Mouse (Mus musculus) kidney, embryonic 16.5 days (tissue): Measurements from ENCODE around the gene Gjc3. TPM values are rescaled to one million over a fixed set of nuclear protein-coding genes. Genes with fewer than 3 reads are reported as not detected.

ENCODE experiments used
- ATAC-seq: fragments of 200-750 bp; cut with Nextera tagmentation; 2 replicates; pipeline ENCODE4 v1.8.0; 2017; ENCODE audit warnings: moderate TSS enrichment; ENCODE audit not compliant: low FRiP score, low TSS enrichment
- H3K27ac ChIP-seq: fragments of 300-500 bp; sonication (generic); 2 replicates; pipeline ENCODE4 v1.5.1; 2014; ENCODE audit warnings: low read length
- H3K27me3 ChIP-seq: fragments of 300-500 bp; sonication (generic); 2 replicates; pipeline ENCODE4 v1.6.1; 2014; ENCODE audit warnings: low read length, control low read depth, mixed read lengths; ENCODE audit not compliant: insufficient read depth
- H3K36me3 ChIP-seq: fragments of 300-500 bp; sonication (generic); 2 replicates; pipeline ENCODE4 v1.6.1; 2014; ENCODE audit warnings: low read length, control low read depth, mixed read lengths; ENCODE audit not compliant: insufficient read depth
- H3K4me1 ChIP-seq: fragments of 300-500 bp; sonication (generic); 2 replicates; pipeline ENCODE4 v1.6.1; 2014; ENCODE audit warnings: low read length, control low read depth, mixed read lengths; ENCODE audit not compliant: insufficient read depth
- H3K4me2 ChIP-seq: fragments of 300-500 bp; sonication (generic); replicated peaks from 2 replicates; pipeline ENCODE4 v1.6.1; 2014; ENCODE audit warnings: low read depth, low read length
- H3K4me3 ChIP-seq: fragments of 300-500 bp; sonication (generic); 2 replicates; pipeline ENCODE4 v1.5.1; 2014; ENCODE audit warnings: mild to moderate bottlenecking, low read length
- H3K9ac ChIP-seq: fragments of 300-500 bp; sonication (generic); replicated peaks from 2 replicates; pipeline ENCODE4 v1.6.1; 2014; ENCODE audit warnings: low read length
- H3K9me3 ChIP-seq: fragments of 300-500 bp; sonication (generic); 2 replicates; pipeline ENCODE4 v1.6.1; 2016; ENCODE audit warnings: low read length, control low read depth
- WGBS: fragments of 180-500 bp; shearing (Covaris S2); extraction: QIAGEN DNeasy Blood & Tissue Kit; methylation state at CpG from one replicate; pipeline ENCODE4 v1.1.7; 2014; 5-methylcytosine and 5-hydroxymethylcytosine counted together
- polyA plus RNA-seq: library from polyadenylated mRNA; unstranded; fragments of >200 nt; fragmentation: Nextera tagmentation; extraction: Ambion mirVana; gene quantifications from 2 replicates; pipeline ENCODE4 v1.2.1, GENCODE M21; 2015

The Gjc3 gene
- 0.04 TPM in 1 of 2 replicates, not detected in the other for polyA plus RNA-seq

- 83% methylated on average over 8 of the region's 8 CpGs for WGBS
- Histone ChIP-seq H3K27ac (no peak within 1 kb of the TSS), H3K9ac (no peak within 1 kb of the TSS), H3K27me3 (no peaks in the 10 kb centered on the region), H3K4me1 (no peaks in the 10 kb centered on the region), H3K4me2 (no peak within 1 kb of the TSS), H3K4me3 (no peak within 1 kb of the TSS), H3K36me3 (no peaks in the 10 kb centered on the region), H3K9me3 (no peaks in the 10 kb centered on the region)
- no peak for ATAC-seq
Observed at GRCm38 (mm10) chr5:137962945-137963344, at the start of gene Gjc3. TSS of gene Gjc3 (minus strand) at chr5:137963098.

- Histone ChIP-seq H3K4me1 (no peaks in the 10 kb centered on the region), H3K27ac (no peak overlapping the region), H3K4me2 (no peak overlapping the region), H3K27me3 (no peaks in the 10 kb centered on the region), H3K4me3 (no peak overlapping the region), H3K9ac (no peak overlapping the region), H3K36me3 (no peaks in the 10 kb centered on the region), H3K9me3 (0 out of 2 replicates have a peak, but pooled peaks cover 6% of the 10 kb centered on the region)
- ATAC-seq: no peak
- WGBS: 85% methylated on average over 5 of the region's 5 CpGs
Observed at GRCm38 (mm10) chr5:138012382-138012781, 49.5 kb upstream of the Gjc3 start.

- Histone ChIP-seq H3K9me3 (0 out of 2 replicates have a peak, but pooled peaks cover 6% of the 10 kb centered on the region), H3K36me3 (no peaks in the 10 kb centered on the region), H3K4me2 (no peak overlapping the region), H3K27me3 (no peaks in the 10 kb centered on the region), H3K4me3 (no peak overlapping the region), H3K4me1 (no peaks in the 10 kb centered on the region), H3K9ac (no peak overlapping the region), H3K27ac (no peak overlapping the region)
- ATAC-seq: no peak
- 86% methylated on average over 5 of the region's 5 CpGs for WGBS
Observed at GRCm38 (mm10) chr5:138009437-138009836, 46.5 kb upstream of the Gjc3 start.

GRCm38 (mm10) chr5:137986351-137986750, 23.5 kb upstream of the Gjc3 start:
- Histone ChIP-seq H3K27me3 (no peaks in the 10 kb centered on the region), H3K36me3 (no peaks in the 10 kb centered on the region), H3K27ac (no peak overlapping the region), H3K9ac (no peak overlapping the region), H3K4me1 (no peaks in the 10 kb centered on the region), H3K4me2 (no peak overlapping the region), H3K9me3 (0 out of 2 replicates have a peak, but pooled peaks cover 2% of the 10 kb centered on the region), H3K4me3 (no peak overlapping the region)
- WGBS: 82% methylated on average over 1 of the region's 1 CpGs
- no peak for ATAC-seq

GRCm38 (mm10) chr5:137981300-137981699, 18.4 kb upstream of the Gjc3 start, which contains the start of gene Azgp1:
TSS of gene Azgp1 (plus strand) at chr5:137981520.
- Histone ChIP-seq H3K4me3 (no peak within 1 kb of the TSS), H3K4me2 (no peak within 1 kb of the TSS), H3K36me3 (no peaks in the 10 kb centered on the region), H3K27ac (no peak within 1 kb of the TSS), H3K27me3 (no peaks in the 10 kb centered on the region; the same call in 1 of the 2 replicates), H3K9ac (no peak within 1 kb of the TSS), H3K4me1 (no peaks in the 10 kb centered on the region), H3K9me3 (no peaks in the 10 kb centered on the region)
- no peak for ATAC-seq
- 64% methylated on average over 4 of the region's 4 CpGs for WGBS

- 85% methylated on average over 2 of the region's 2 CpGs for WGBS
- no peak overlapping the region for H3K4me2 ChIP-seq
- no peaks in the 10 kb centered on the region for H3K9me3 ChIP-seq
- H3K4me3 ChIP-seq: no peak overlapping the region
- no peak overlapping the region for H3K9ac ChIP-seq
- no peak for ATAC-seq
- H3K36me3 ChIP-seq: no peaks in the 10 kb centered on the region
- no peak overlapping the region for H3K27ac ChIP-seq
- H3K27me3 ChIP-seq: no peaks in the 10 kb centered on the region; the same call in 1 of the 2 replicates
- H3K4me1 ChIP-seq: no peaks in the 10 kb centered on the region
Observed at GRCm38 (mm10) chr5:137979081-137979480, 16.2 kb upstream of the Gjc3 start.

- H3K4me1 ChIP-seq: no peaks in the 10 kb centered on the region
- no peak for ATAC-seq
- H3K9me3 ChIP-seq: no peaks in the 10 kb centered on the region
- H3K9ac ChIP-seq: no peak overlapping the region
- H3K36me3 ChIP-seq: no peaks in the 10 kb centered on the region
- H3K4me2 ChIP-seq: no peak overlapping the region
- no peak overlapping the region for H3K27ac ChIP-seq
- WGBS: 44% methylated on average over 1 of the region's 1 CpGs
- no peaks in the 10 kb centered on the region; the same call in 1 of the 2 replicates for H3K27me3 ChIP-seq
- no peak overlapping the region for H3K4me3 ChIP-seq
Observed at GRCm38 (mm10) chr5:137977291-137977690, 14.4 kb upstream of the Gjc3 start.

GRCm38 (mm10) chr5:137975434-137975833, 12.5 kb upstream of the Gjc3 start:
- Histone ChIP-seq H3K4me3 (no peak overlapping the region), H3K27me3 (no peaks in the 10 kb centered on the region; the same call in 1 of the 2 replicates), H3K27ac (no peak overlapping the region), H3K4me2 (no peak overlapping the region), H3K36me3 (no peaks in the 10 kb centered on the region), H3K4me1 (no peaks in the 10 kb centered on the region), H3K9me3 (no peaks in the 10 kb centered on the region), H3K9ac (no peak overlapping the region)
- WGBS: 50% methylated on average over 1 of the region's 1 CpGs
- ATAC-seq: no peak

- Histone ChIP-seq H3K27me3 (no peaks in the 10 kb centered on the region; the same call in 1 of the 2 replicates), H3K27ac (no peak overlapping the region), H3K9me3 (no peaks in the 10 kb centered on the region), H3K9ac (no peak overlapping the region), H3K36me3 (no peaks in the 10 kb centered on the region), H3K4me1 (no peaks in the 10 kb centered on the region), H3K4me2 (no peak overlapping the region), H3K4me3 (no peak overlapping the region)
- ATAC-seq: no peak
- 65% methylated on average over 3 of the region's 3 CpGs for WGBS
Observed at GRCm38 (mm10) chr5:137974724-137975123, 11.8 kb upstream of the Gjc3 start.

GRCm38 (mm10) chr5:137973738-137974137, 10.8 kb upstream of the Gjc3 start:
- no peaks in the 10 kb centered on the region for H3K36me3 ChIP-seq
- no peak for ATAC-seq
- WGBS: 54% methylated on average over 3 of the region's 3 CpGs
- no peak overlapping the region for H3K4me3 ChIP-seq
- no peaks in the 10 kb centered on the region; the same call in 1 of the 2 replicates for H3K27me3 ChIP-seq
- no peaks in the 10 kb centered on the region for H3K9me3 ChIP-seq
- H3K4me1 ChIP-seq: no peaks in the 10 kb centered on the region
- H3K27ac ChIP-seq: no peak overlapping the region
- H3K4me2 ChIP-seq: no peak overlapping the region
- H3K9ac ChIP-seq: no peak overlapping the region
